Mouse (Mus musculus): ENCODE measurements at regions not wholly inside any gene's neighbourhood (a gene's known extent, or its start where the extent isn't known, plus 50 kb on each side); places are given as distances from the start of the nearest gene placed in this dataset.

GRCm38 (mm10) chr9:101438564-101439180, 187.1 kb upstream of the Ppp2r3a start:
- Histone ChIP-seq H3K27ac (ENCODE audit: insufficient read depth, low read length) (no peak overlapping the region), H3K4me1 (ENCODE audit: control insufficient read depth, insufficient read depth, low read length) (no peaks in the 10 kb centered on the region), H3K27me3 (ENCODE audit: control insufficient read depth, insufficient read depth, low read length) (no peaks in the 10 kb centered on the region), H3K4me3 (replicated peaks; ENCODE audit: insufficient read depth, low read depth, low read length) (no peak overlapping the region)
- WGBS, result 72% methylated on average over 12 of the region's 12 CpGs
- TF ChIP-seq POLR2A (IDR thresholded peaks at IDR 0.05; ENCODE audit: borderline replicate concordance, insufficient read depth, low read length) (no peak), CTCF (IDR thresholded peaks at IDR 0.05; ENCODE audit: borderline replicate concordance, insufficient read depth, low read depth, low read length) (no peak)
- DNase-seq, result no peak

GRCm38 (mm10) chr9:101424974-101425670, 173.5 kb upstream of the Ppp2r3a start:
- DNase-seq, result no peak
- 87% methylated on average over 12 of the region's 12 CpGs for WGBS
- H3K4me3 ChIP-seq (replicated peaks; ENCODE audit: insufficient read depth, low read depth, low read length), result no peak overlapping the region
- no peak overlapping the region for H3K27ac ChIP-seq (ENCODE audit: insufficient read depth, low read length)
- H3K27me3 ChIP-seq (ENCODE audit: control insufficient read depth, insufficient read depth, low read length), result no peaks in the 10 kb centered on the region
- no peak for TF ChIP-seq CTCF (IDR thresholded peaks at IDR 0.05; ENCODE audit: borderline replicate concordance, insufficient read depth, low read depth, low read length)
- TF ChIP-seq POLR2A (IDR thresholded peaks at IDR 0.05; ENCODE audit: borderline replicate concordance, insufficient read depth, low read length), result no peak
- H3K4me1 ChIP-seq (ENCODE audit: control insufficient read depth, insufficient read depth, low read length), result no peaks in the 10 kb centered on the region

GRCm38 (mm10) chr9:101423041-101423440, 171.4 kb upstream of the Ppp2r3a start:
- WGBS, result 85% methylated on average over 5 of the region's 5 CpGs
- Histone ChIP-seq H3K4me1 (ENCODE audit: control insufficient read depth, insufficient read depth, low read length) (no peaks in the 10 kb centered on the region), H3K4me3 (replicated peaks; ENCODE audit: insufficient read depth, low read depth, low read length) (no peak overlapping the region), H3K27ac (ENCODE audit: insufficient read depth, low read length) (no peak overlapping the region), H3K27me3 (ENCODE audit: control insufficient read depth, insufficient read depth, low read length) (no peaks in the 10 kb centered on the region)
- DNase-seq, result no peak
- TF ChIP-seq CTCF (IDR thresholded peaks at IDR 0.05; ENCODE audit: borderline replicate concordance, insufficient read depth, low read depth, low read length) (no peak), POLR2A (IDR thresholded peaks at IDR 0.05; ENCODE audit: borderline replicate concordance, insufficient read depth, low read length) (no peak)

DNA sequence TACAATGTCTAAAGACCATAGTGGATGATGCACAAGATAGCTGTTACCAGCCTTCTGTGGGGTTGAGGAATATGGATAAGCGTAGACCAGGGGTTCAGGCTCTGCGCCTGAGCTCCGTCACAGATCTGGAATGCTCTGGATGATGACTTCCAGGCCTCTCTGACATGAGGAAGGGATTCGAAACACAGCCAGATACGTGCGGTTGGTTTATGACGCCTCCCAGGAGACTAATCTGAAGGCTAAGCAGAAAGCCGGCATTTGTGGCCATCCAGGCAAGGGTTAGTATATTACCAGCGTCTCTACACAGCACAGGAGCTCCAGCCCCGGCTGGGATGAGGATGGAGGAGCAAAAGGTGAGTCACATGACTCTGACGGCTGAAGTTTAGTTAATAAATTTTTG, 170.4 kb upstream of the Ppp2r3a start:
- Histone ChIP-seq H3K27ac (ENCODE audit: insufficient read depth, low read length) (no peak overlapping the region), H3K27me3 (ENCODE audit: control insufficient read depth, insufficient read depth, low read length) (no peaks in the 10 kb centered on the region), H3K4me3 (replicated peaks; ENCODE audit: insufficient read depth, low read depth, low read length) (no peak overlapping the region), H3K4me1 (ENCODE audit: control insufficient read depth, insufficient read depth, low read length) (no peaks in the 10 kb centered on the region)
- 71% methylated on average over 11 of the region's 11 CpGs for WGBS
- DNase-seq, result no peak
- TF ChIP-seq CTCF (IDR thresholded peaks at IDR 0.05; ENCODE audit: borderline replicate concordance, insufficient read depth, low read depth, low read length) (no peak), POLR2A (IDR thresholded peaks at IDR 0.05; ENCODE audit: borderline replicate concordance, insufficient read depth, low read length) (no peak)

DNA sequence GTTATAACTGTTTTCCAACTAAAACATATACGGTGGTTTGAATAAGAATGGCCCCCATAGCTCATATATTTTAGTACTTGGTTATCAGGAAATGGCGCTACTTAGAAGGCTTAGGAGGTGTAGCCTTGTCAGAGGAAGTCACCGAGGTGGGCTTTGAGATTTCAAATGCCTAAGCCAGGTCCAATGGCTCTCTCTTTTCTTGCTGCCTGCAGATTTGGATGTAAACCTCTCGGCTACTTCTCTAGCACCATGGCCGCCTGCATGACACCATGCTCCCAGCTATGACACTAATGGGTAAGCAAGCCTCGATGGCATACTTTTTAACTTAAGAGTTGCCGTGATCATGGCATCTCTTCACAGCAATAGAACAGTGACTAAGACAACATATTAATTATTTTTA, 169.5 kb upstream of the Ppp2r3a start:
- no peak overlapping the region for H3K4me3 ChIP-seq (replicated peaks; ENCODE audit: insufficient read depth, low read depth, low read length)
- DNase-seq, result no peak
- H3K27me3 ChIP-seq (ENCODE audit: control insufficient read depth, insufficient read depth, low read length), result no peaks in the 10 kb centered on the region
- no peaks in the 10 kb centered on the region for H3K4me1 ChIP-seq (ENCODE audit: control insufficient read depth, insufficient read depth, low read length)
- H3K27ac ChIP-seq (ENCODE audit: insufficient read depth, low read length), result no peak overlapping the region
- TF ChIP-seq CTCF (IDR thresholded peaks at IDR 0.05; ENCODE audit: borderline replicate concordance, insufficient read depth, low read depth, low read length), result no peak
- no peak for TF ChIP-seq POLR2A (IDR thresholded peaks at IDR 0.05; ENCODE audit: borderline replicate concordance, insufficient read depth, low read length)
- WGBS, result 93% methylated on average over 7 of the region's 7 CpGs

GRCm38 (mm10) chr9:101420181-101420580, 168.6 kb upstream of the Ppp2r3a start:
- TF ChIP-seq POLR2A (IDR thresholded peaks at IDR 0.05; ENCODE audit: borderline replicate concordance, insufficient read depth, low read length), result no peak
- no peak for TF ChIP-seq CTCF (IDR thresholded peaks at IDR 0.05; ENCODE audit: borderline replicate concordance, insufficient read depth, low read depth, low read length)
- no peaks in the 10 kb centered on the region for H3K27me3 ChIP-seq (ENCODE audit: control insufficient read depth, insufficient read depth, low read length)
- DNase-seq, result no peak
- no peak overlapping the region for H3K4me3 ChIP-seq (replicated peaks; ENCODE audit: insufficient read depth, low read depth, low read length)
- H3K27ac ChIP-seq (ENCODE audit: insufficient read depth, low read length), result no peak overlapping the region
- WGBS, result 90% methylated on average over 4 of the region's 4 CpGs
- no peaks in the 10 kb centered on the region for H3K4me1 ChIP-seq (ENCODE audit: control insufficient read depth, insufficient read depth, low read length)

DNA sequence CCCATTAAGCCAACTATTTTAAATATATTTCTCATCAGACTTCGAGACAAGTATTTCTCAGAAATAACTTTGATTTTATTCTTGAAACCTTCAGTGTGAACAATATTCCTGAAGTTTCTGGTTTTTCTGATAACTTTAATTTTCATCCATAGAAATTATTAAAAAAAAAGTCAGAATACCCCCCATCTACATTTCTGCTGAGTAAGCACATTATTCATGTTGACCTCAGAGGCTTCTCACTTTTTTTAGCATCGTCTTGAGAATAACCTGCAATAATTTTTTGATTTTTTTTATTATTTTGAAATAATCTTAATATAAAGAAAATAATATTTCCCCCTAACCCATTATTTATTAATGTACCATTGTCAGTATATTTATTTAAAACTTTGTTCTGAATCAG, 166.1 kb upstream of the Ppp2r3a start:
- Histone ChIP-seq H3K4me3 (replicated peaks; ENCODE audit: insufficient read depth, low read depth, low read length) (no peak overlapping the region), H3K27me3 (ENCODE audit: control insufficient read depth, insufficient read depth, low read length) (no peaks in the 10 kb centered on the region), H3K27ac (ENCODE audit: insufficient read depth, low read length) (no peak overlapping the region), H3K4me1 (ENCODE audit: control insufficient read depth, insufficient read depth, low read length) (no peaks in the 10 kb centered on the region)
- DNase-seq, result no peak
- 92% methylated on average over 2 of the region's 2 CpGs for WGBS
- TF ChIP-seq CTCF (IDR thresholded peaks at IDR 0.05; ENCODE audit: borderline replicate concordance, insufficient read depth, low read depth, low read length) (no peak), POLR2A (IDR thresholded peaks at IDR 0.05; ENCODE audit: borderline replicate concordance, insufficient read depth, low read length) (no peak)

DNA sequence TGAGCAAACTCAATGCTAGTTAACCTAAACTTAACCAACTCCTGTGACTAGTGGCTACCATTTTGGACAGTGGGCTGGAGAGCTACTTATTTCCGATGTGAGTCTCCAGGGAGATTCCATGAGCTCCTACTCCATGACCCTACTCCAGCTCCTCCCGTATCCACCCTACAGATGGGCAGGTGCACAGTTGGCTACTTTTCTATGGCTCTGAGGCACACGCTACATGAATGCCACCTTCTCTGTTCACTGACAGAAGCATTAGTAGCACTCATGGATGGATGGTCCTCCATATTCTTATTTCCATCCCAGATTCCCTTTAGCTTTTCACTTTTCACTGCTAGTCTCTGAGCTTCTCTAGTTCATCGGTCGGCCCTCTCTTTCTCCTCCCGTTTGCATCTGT, 164.7 kb upstream of the Ppp2r3a start:
- no peak for TF ChIP-seq POLR2A (IDR thresholded peaks at IDR 0.05; ENCODE audit: borderline replicate concordance, insufficient read depth, low read length)
- TF ChIP-seq CTCF (IDR thresholded peaks at IDR 0.05; ENCODE audit: borderline replicate concordance, insufficient read depth, low read depth, low read length), result no peak
- H3K27me3 ChIP-seq (ENCODE audit: control insufficient read depth, insufficient read depth, low read length), result no peaks in the 10 kb centered on the region
- no peak for DNase-seq
- H3K4me3 ChIP-seq (replicated peaks; ENCODE audit: insufficient read depth, low read depth, low read length), result no peak overlapping the region
- 97% methylated on average over 6 of the region's 6 CpGs for WGBS
- H3K27ac ChIP-seq (ENCODE audit: insufficient read depth, low read length), result no peak overlapping the region
- no peaks in the 10 kb centered on the region for H3K4me1 ChIP-seq (ENCODE audit: control insufficient read depth, insufficient read depth, low read length)

Measured in cerebellum, adult 2 months (tissue).